In genomic region chrX:71412776-71413175, GRCm38 (mm10) we compare ENCODE assay signal across 17 mouse cellular contexts.
"Had no signal": no experiment of that assay in that cellular context is flagged by ENCODE, and none has a peak within 500 bp of the region (broad histone marks: within the 10 kb centered on the region; RNA-seq: fewer than 3 reads in every experiment).

No protein-coding gene starts in this region.

- H3K27ac ChIP-seq: lung, embryonic 15.5 days; macrophage; midbrain, embryonic 13.5 days; midbrain, embryonic 15.5 days; neural tube, embryonic 12.5 days; stomach, embryonic 15.5 days; stomach, postnatal 0 days had no signal

- H3K36me3 ChIP-seq: lung, embryonic 15.5 days; midbrain, embryonic 15.5 days; neural tube, embryonic 12.5 days; stomach, embryonic 15.5 days had no signal

- H3K4me1 ChIP-seq: lung, embryonic 15.5 days; megakaryocyte, embryonic 14.5 days; midbrain, embryonic 13.5 days; midbrain, embryonic 15.5 days; neural tube, embryonic 12.5 days; stomach, embryonic 15.5 days had no signal

- H3K9ac ChIP-seq: lung, embryonic 15.5 days; midbrain, embryonic 13.5 days; midbrain, embryonic 15.5 days; neural tube, embryonic 12.5 days; stomach, embryonic 15.5 days had no signal

- ATAC-seq: lung, postnatal 0 days; midbrain, embryonic 13.5 days; midbrain, embryonic 15.5 days had no signal

- DNase-seq: lung, adult 2 months; lung, postnatal 14 days; lung, postnatal 36 days; right cerebral cortex, postnatal 14 days; thymus, adult 2 months; thymus, postnatal 25 days; thymus, postnatal 4 days had no signal

- H3K4me2 ChIP-seq: lung, embryonic 15.5 days; midbrain, embryonic 11.5 days; midbrain, embryonic 13.5 days; midbrain, embryonic 15.5 days; neural tube, embryonic 12.5 days; stomach, embryonic 15.5 days had no signal

- H3K27me3 ChIP-seq: lung, embryonic 15.5 days; midbrain, embryonic 13.5 days; midbrain, embryonic 15.5 days; neural tube, embryonic 12.5 days; stomach, embryonic 15.5 days had no signal

- H3K4me3 ChIP-seq: lung, embryonic 15.5 days; megakaryocyte, embryonic 14.5 days; midbrain, embryonic 13.5 days; midbrain, embryonic 15.5 days; neural tube, embryonic 12.5 days; stomach, embryonic 15.5 days had no signal

- H3K9me3 ChIP-seq: lung, embryonic 15.5 days; megakaryocyte, embryonic 14.5 days; midbrain, embryonic 13.5 days; midbrain, embryonic 15.5 days; neural tube, embryonic 12.5 days; stomach, embryonic 15.5 days had no signal
